Mouse (Mus musculus) forebrain, embryonic 10.5 days (tissue): Measurements from ENCODE around the gene Hist1h2ai. TPM values are rescaled to one million over a fixed set of nuclear protein-coding genes. Genes with fewer than 3 reads are reported as not detected.
"Not testable (repeated sequence)": the region's sequence is repeated elsewhere in the genome, so short reads cannot be mapped to it uniquely, and the experiment has no call there.

Experiments
- DNase-seq: peaks from one replicate; pipeline ENCODE4 v3.0.0-alpha.2; 2017; ENCODE audit warnings: low spot score; ENCODE audit errors: extremely low spot score
- H3K27ac ChIP-seq: fragments of 300-500 bp; sonication (generic); 2 replicates; pipeline ENCODE4 v1.5.1; 2016; ENCODE audit warnings: mild to moderate bottlenecking
- H3K27me3 ChIP-seq: fragments of 300-500 bp; sonication (generic); 2 replicates; pipeline ENCODE4 v1.6.1; 2016; ENCODE audit warnings: mild to moderate bottlenecking; ENCODE audit not compliant: poor library complexity, severe bottlenecking
- H3K36me3 ChIP-seq: fragments of 300-500 bp; sonication (generic); replicated peaks from 2 replicates; pipeline ENCODE4 v1.6.1; 2016; ENCODE audit warnings: mild to moderate bottlenecking, moderate library complexity
- H3K4me1 ChIP-seq: fragments of 300-500 bp; sonication (generic); 2 replicates; pipeline ENCODE4 v1.6.1; 2016
- H3K4me3 ChIP-seq: fragments of 300-500 bp; sonication (generic); 2 replicates; pipeline ENCODE4 v1.5.1; 2016; ENCODE audit warnings: mild to moderate bottlenecking, moderate library complexity
- H3K9me3 ChIP-seq: fragments of 300-500 bp; sonication (generic); 2 replicates; pipeline ENCODE4 v1.6.1; 2016; ENCODE audit warnings: mild to moderate bottlenecking, moderate library complexity
- WGBS: fragments of 180-500 bp; shearing (Covaris S2); methylation state at CpG from one replicate; pipeline ENCODE4 v1.1.7; 2016; 5-methylcytosine and 5-hydroxymethylcytosine counted together
- polyA plus RNA-seq: library from polyadenylated mRNA; unstranded; fragments of >200 nt; fragmentation: Nextera tagmentation; extraction: Ambion mirVana; gene quantifications from 2 replicates; pipeline ENCODE4 v1.2.1, GENCODE M21; 2016

Hist1h2ai gene
- polyA plus RNA-seq = 11.9 and 12.0 TPM in 2 replicates

GRCm38 (mm10) chr13:21715864-21716539 is at the start of gene Hist1h2ai, which contains the start of gene Hist1h2bl:
Gene Hist1h2ai (plus strand): TSS chr13:21716422.
Gene Hist1h2bl (minus strand): TSS chr13:21716143.
- Histone ChIP-seq H3K4me3 (peak within 1 kb of the TSS; percentile 55), H3K4me1 (peaks cover 49% of the 10 kb centered on the region), H3K27ac (peak within 1 kb of the TSS; percentile 95)
- WGBS = under 1% methylated on average over 35 of the region's 50 CpGs
- not testable (repeated sequence) for H3K27me3 ChIP-seq, H3K36me3 ChIP-seq, H3K9me3 ChIP-seq
- DNase-seq = peak; percentile 82

- 88% methylated on average over 2 of the region's 2 CpGs for WGBS
Measured at GRCm38 (mm10) chr13:21677305-21677704, 38.9 kb upstream of the Hist1h2ai start, which contains the start of gene Olfr1360. Gene Olfr1360 (minus strand): TSS chr13:21677405.

GRCm38 (mm10) chr13:21697811-21698210 is 18.4 kb upstream of the Hist1h2ai start, which contains the start of gene Olfr1359:
Gene Olfr1359 (plus strand): TSS chr13:21698111.
- no peak for DNase-seq
- Histone ChIP-seq H3K27me3 (no peaks in the 10 kb centered on the region), H3K9me3 (no peaks in the 10 kb centered on the region), H3K4me3 (no peak within 1 kb of the TSS), H3K36me3 (no peaks in the 10 kb centered on the region), H3K27ac (no peak within 1 kb of the TSS), H3K4me1 (no peaks in the 10 kb centered on the region)

More at GRCm38 (mm10) chr13:21677305-21677704, 38.9 kb upstream of the Hist1h2ai start, which contains the start of gene Olfr1360:
- Histone ChIP-seq H3K36me3 (no peaks in the 10 kb centered on the region), H3K27ac (no peak within 1 kb of the TSS), H3K27me3 (no peaks in the 10 kb centered on the region), H3K4me1 (no peaks in the 10 kb centered on the region), H3K4me3 (no peak within 1 kb of the TSS), H3K9me3 (no peaks in the 10 kb centered on the region)
- no peak for DNase-seq

GRCm38 (mm10) chr13:21706669-21707068 is 9.6 kb upstream of the Hist1h2ai start:
- Histone ChIP-seq H3K4me3 (no peak overlapping the region), H3K4me1 (peaks cover 5% of the 10 kb centered on the region), H3K9me3 (no peaks in the 10 kb centered on the region), H3K27me3 (no peaks in the 10 kb centered on the region), H3K36me3 (no peaks in the 10 kb centered on the region), H3K27ac (no peak overlapping the region)
- no peak for DNase-seq
- 74% methylated on average over 4 of the region's 4 CpGs for WGBS

GRCm38 (mm10) chr13:21710031-21710711 is 6.1 kb upstream of the Hist1h2ai start:
- DNase-seq = peak; percentile 87
- Histone ChIP-seq H3K27ac (peak overlapping the region; percentile 88), H3K4me1 (peaks cover 10% of the 10 kb centered on the region), H3K4me3 (peak overlapping the region; percentile 69), H3K9me3 (no peaks in the 10 kb centered on the region), H3K36me3 (no peaks in the 10 kb centered on the region), H3K27me3 (no peaks in the 10 kb centered on the region)
- under 1% methylated on average over 32 of the region's 32 CpGs for WGBS

- Histone ChIP-seq H3K36me3 (no peaks in the 10 kb centered on the region), H3K27me3 (no peaks in the 10 kb centered on the region), H3K4me3 (peak overlapping the region; percentile 69), H3K9me3 (no peaks in the 10 kb centered on the region), H3K27ac (peak overlapping the region; percentile 73), H3K4me1 (peaks cover 14% of the 10 kb centered on the region)
- peak; percentile 72 for DNase-seq
- WGBS = 2% methylated on average over 22 of the region's 22 CpGs
Measured at GRCm38 (mm10) chr13:21710821-21711525, 5.2 kb upstream of the Hist1h2ai start.

- peak overlapping the region; percentile 69 for H3K4me3 ChIP-seq
- H3K36me3 ChIP-seq = no peaks in the 10 kb centered on the region
- peaks cover 15% of the 10 kb centered on the region for H3K4me1 ChIP-seq
- DNase-seq = no peak
- H3K27ac ChIP-seq = peak overlapping the region; percentile 73
- no peaks in the 10 kb centered on the region for H3K9me3 ChIP-seq
- 40% methylated on average over 4 of the region's 4 CpGs for WGBS
- H3K27me3 ChIP-seq = no peaks in the 10 kb centered on the region
Measured at GRCm38 (mm10) chr13:21711698-21712097, 4.5 kb upstream of the Hist1h2ai start.

- no peaks in the 10 kb centered on the region for H3K27me3 ChIP-seq
- H3K36me3 ChIP-seq = no peaks in the 10 kb centered on the region
- DNase-seq = peak; percentile 62
- no peaks in the 10 kb centered on the region for H3K9me3 ChIP-seq
- H3K27ac ChIP-seq = peak overlapping the region; percentile 94
- 2% methylated on average over 7 of the region's 7 CpGs for WGBS
- peak overlapping the region; percentile 55 for H3K4me3 ChIP-seq
- peaks cover 36% of the 10 kb centered on the region for H3K4me1 ChIP-seq
Measured at GRCm38 (mm10) chr13:21714725-21715124, 1.5 kb upstream of the Hist1h2ai start.

GRCm38 (mm10) chr13:21715131-21715863 is 925 bp upstream of the Hist1h2ai start:
- Histone ChIP-seq H3K27me3 (no peaks in the 10 kb centered on the region), H3K4me3 (peak overlapping the region; percentile 55), H3K36me3 (no peaks in the 10 kb centered on the region), H3K4me1 (peaks cover 42% of the 10 kb centered on the region), H3K9me3 (no peaks in the 10 kb centered on the region), H3K27ac (peak overlapping the region; percentile 94)
- peak; percentile 57 for DNase-seq
- WGBS = 1% methylated on average over 22 of the region's 22 CpGs

- peak overlapping the region; percentile 55 for H3K4me3 ChIP-seq
- H3K9me3 ChIP-seq = not testable (repeated sequence)
- 0% methylated on average over 13 of the region's 38 CpGs for WGBS
Measured at GRCm38 (mm10) chr13:21716540-21717391, 544 bp downstream of the Hist1h2ai start.

GRCm38 (mm10) chr13:21717397-21718357 is 1.5 kb downstream of the Hist1h2ai start, which contains the start of gene Hist1h3h:
Gene Hist1h3h (plus strand): TSS chr13:21717659.
- H3K9me3 ChIP-seq, H3K27me3 ChIP-seq, H3K36me3 ChIP-seq: not testable (repeated sequence)
- peak within 1 kb of the TSS; percentile 59 for H3K4me3 ChIP-seq
- peak within 1 kb of the TSS; percentile 96 for H3K27ac ChIP-seq
- peaks cover 50% of the 10 kb centered on the region for H3K4me1 ChIP-seq
- DNase-seq = peak; percentile 87
- whole genome bisulfite sequencing = under 1% methylated on average over 26 of the region's 56 CpGs

More at GRCm38 (mm10) chr13:21716540-21717391, 544 bp downstream of the Hist1h2ai start:
- H3K4me1 ChIP-seq = peaks cover 45% of the 10 kb centered on the region
- peak overlapping the region; percentile 95 for H3K27ac ChIP-seq
- not testable (repeated sequence) for H3K36me3 ChIP-seq, H3K27me3 ChIP-seq
- DNase-seq = peak; percentile 63
